Mouse (Mus musculus): ENCODE measurements around the gene Trim13. TPM values are rescaled to one million over a fixed set of nuclear protein-coding genes. Genes with fewer than 3 reads are reported as not detected.
"Not testable (repeated sequence)": the region's sequence is repeated elsewhere in the genome, so short reads cannot be mapped to it uniquely, and the experiment has no call there.

Gene Trim13
- polyA plus RNA-seq, 1 experiment from 2014 or later: 26.9 TPM

- no peaks in the 10 kb centered on the region for H3K27me3 ChIP-seq
Observed at GRCm38 (mm10) chr14:61589288-61590065, 8.6 kb upstream of the Trim13 start.

GRCm38 (mm10) chr14:61596719-61597426 lies 1.2 kb upstream of the Trim13 start:
- no peak overlapping the region for H3K4me2 ChIP-seq (replicated peaks)
- no peak for ATAC-seq (ENCODE audit: insufficient number of reproducible peaks, insufficient read depth, low FRiP score, low TSS enrichment)
- H3K4me3 ChIP-seq: no peak overlapping the region
- no peaks in the 10 kb centered on the region for H3K9me3 ChIP-seq
- H3K4me1 ChIP-seq: peaks cover 16% of the 10 kb centered on the region
- H3K9ac ChIP-seq: no peak overlapping the region
- no peaks in the 10 kb centered on the region for H3K36me3 ChIP-seq
- WGBS: 84% methylated on average over 9 of the region's 9 CpGs
- no peaks in the 10 kb centered on the region for H3K27me3 ChIP-seq
- H3K27ac ChIP-seq: no peak overlapping the region

More at GRCm38 (mm10) chr14:61589288-61590065, 8.6 kb upstream of the Trim13 start:
- Histone ChIP-seq H3K27ac (no peak overlapping the region), H3K9me3 (no peaks in the 10 kb centered on the region), H3K4me3 (no peak overlapping the region), H3K36me3 (no peaks in the 10 kb centered on the region), H3K9ac (no peak overlapping the region), H3K4me2 (replicated peaks) (no peak overlapping the region), H3K4me1 (no peaks in the 10 kb centered on the region)
- 74% methylated on average over 4 of the region's 4 CpGs for WGBS
- ATAC-seq (ENCODE audit: insufficient number of reproducible peaks, insufficient read depth, low FRiP score, low TSS enrichment): no peak

DNA sequence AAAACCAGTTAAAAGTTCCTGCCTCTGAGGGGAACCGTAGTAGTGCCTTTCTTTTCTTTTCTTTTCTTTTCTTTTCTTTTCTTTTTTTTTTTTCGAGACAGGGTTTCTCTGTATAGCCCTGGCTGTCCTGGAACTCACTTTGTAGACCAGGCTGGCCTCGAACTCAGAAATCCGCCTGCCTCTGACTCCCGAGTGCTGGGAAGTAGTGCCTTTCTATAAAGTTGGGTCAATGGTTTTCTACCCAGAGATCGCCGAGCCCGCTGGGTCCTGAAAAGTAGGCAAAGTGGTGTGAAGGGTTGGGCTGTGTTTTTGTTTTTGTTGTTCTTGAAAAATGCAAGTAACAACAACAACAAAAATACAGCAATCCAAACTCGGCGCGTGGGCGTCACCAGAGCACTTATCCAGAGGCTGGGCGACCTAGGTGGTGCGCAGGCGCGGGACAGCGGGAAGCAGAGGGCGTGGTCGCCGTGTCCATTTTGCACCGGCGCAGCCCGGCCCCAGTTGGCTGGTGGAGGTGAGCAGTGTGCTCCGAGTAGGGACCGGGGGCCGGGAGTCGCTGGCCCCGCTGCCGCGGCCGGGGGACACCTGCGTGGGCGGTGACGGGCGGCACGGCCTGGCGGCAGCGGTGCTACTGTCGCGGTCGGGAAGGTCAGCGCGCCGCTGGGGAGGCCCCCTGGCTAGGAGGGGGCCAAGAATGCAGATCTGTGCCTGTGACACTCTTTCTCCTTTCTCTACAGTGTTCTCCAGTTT lies 1.2 kb downstream of the Trim13 start:
- ATAC-seq (ENCODE audit: insufficient number of reproducible peaks, insufficient read depth, low FRiP score, low TSS enrichment): peak; percentile 91
- Histone ChIP-seq H3K9me3 (no peaks in the 10 kb centered on the region), H3K9ac (peak overlapping the region; percentile 82), H3K4me3 (peak overlapping the region; percentile 85), H3K4me2 (replicated peaks) (peak overlapping the region; percentile 50), H3K4me1 (peaks cover 17% of the 10 kb centered on the region), H3K27ac (peak overlapping the region; percentile 80), H3K36me3 (peaks cover 6% of the 10 kb centered on the region; the same call in 1 of the 2 replicates), H3K27me3 (no peaks in the 10 kb centered on the region)
- WGBS: 6% methylated on average over 44 of the region's 44 CpGs

DNA sequence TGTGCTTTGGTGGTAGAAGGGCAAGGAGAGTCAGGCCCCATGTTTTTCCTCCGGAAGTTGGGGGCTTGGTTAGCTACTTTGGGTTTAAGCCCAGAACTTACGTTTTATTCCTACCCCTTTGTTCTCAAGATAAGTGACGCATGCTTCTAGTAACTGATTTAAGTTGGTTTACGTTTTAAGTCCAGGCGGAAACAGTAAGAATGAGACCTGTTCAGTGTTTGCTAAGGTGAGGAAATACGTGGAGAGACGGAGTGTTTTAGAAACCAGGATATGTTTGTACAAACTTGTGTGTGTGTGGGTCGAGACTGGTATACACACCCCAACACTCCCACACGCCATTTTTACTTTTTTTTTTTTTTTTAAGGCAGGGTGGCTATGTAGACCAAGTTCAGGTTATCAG lies 3.3 kb downstream of the Trim13 start:
- Histone ChIP-seq H3K27ac (no peak overlapping the region), H3K4me1 (peaks cover 17% of the 10 kb centered on the region), H3K4me2 (replicated peaks) (no peak overlapping the region; the same call in 1 of the 2 replicates), H3K36me3 (peaks cover 22% of the 10 kb centered on the region), H3K4me3 (no peak overlapping the region), H3K9me3 (no peaks in the 10 kb centered on the region), H3K9ac (no peak overlapping the region), H3K27me3 (no peaks in the 10 kb centered on the region)
- WGBS: 86% methylated on average over 9 of the region's 9 CpGs
- ATAC-seq (ENCODE audit: insufficient number of reproducible peaks, insufficient read depth, low FRiP score, low TSS enrichment): no peak

GRCm38 (mm10) chr14:61603069-61603755 lies 5.2 kb downstream of the Trim13 start:
- no peak for ATAC-seq (ENCODE audit: insufficient number of reproducible peaks, insufficient read depth, low FRiP score, low TSS enrichment)
- Histone ChIP-seq H3K9ac (no peak overlapping the region), H3K4me1 (peaks cover 17% of the 10 kb centered on the region), H3K36me3 (peaks cover 25% of the 10 kb centered on the region), H3K4me2 (replicated peaks) (no peak overlapping the region), H3K27ac (no peak overlapping the region), H3K9me3 (no peaks in the 10 kb centered on the region), H3K27me3 (no peaks in the 10 kb centered on the region), H3K4me3 (no peak overlapping the region)
- 79% methylated on average over 8 of the region's 8 CpGs for WGBS

- Histone ChIP-seq H3K4me3 (no peak overlapping the region), H3K27ac (no peak overlapping the region), H3K4me2 (replicated peaks) (no peak overlapping the region), H3K4me1 (peaks cover 17% of the 10 kb centered on the region), H3K9me3 (no peaks in the 10 kb centered on the region), H3K27me3 (no peaks in the 10 kb centered on the region), H3K9ac (no peak overlapping the region), H3K36me3 (peaks cover 25% of the 10 kb centered on the region)
- no peak for ATAC-seq (ENCODE audit: insufficient number of reproducible peaks, insufficient read depth, low FRiP score, low TSS enrichment)
- 71% methylated on average over 3 of the region's 3 CpGs for WGBS
Observed at GRCm38 (mm10) chr14:61604081-61604480, 6.0 kb downstream of the Trim13 start.

DNA sequence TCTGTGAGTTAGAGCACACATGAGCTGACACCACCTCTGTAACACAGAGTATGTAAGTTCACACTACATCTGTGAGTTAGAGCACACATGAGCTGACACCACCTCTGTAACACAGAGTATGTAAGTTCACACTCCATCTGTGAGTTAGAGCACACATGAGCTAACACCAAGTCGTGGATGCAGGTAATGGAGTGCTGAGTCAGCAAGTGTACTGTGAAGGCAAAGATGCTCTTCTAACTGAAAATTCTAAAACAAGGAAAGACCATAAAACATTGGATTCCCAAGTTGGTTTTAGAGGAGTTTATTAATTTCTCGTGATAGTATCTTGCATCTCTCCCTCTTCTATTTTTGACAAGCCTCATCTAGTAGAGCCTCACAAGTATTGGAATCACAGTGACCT lies 8.0 kb downstream of the Trim13 start:
- not testable (repeated sequence) for H3K27me3 ChIP-seq; ATAC-seq (ENCODE audit: insufficient number of reproducible peaks, insufficient read depth, low FRiP score, low TSS enrichment); H3K9me3 ChIP-seq; H3K4me1 ChIP-seq; H3K4me2 ChIP-seq (replicated peaks); H3K4me3 ChIP-seq; H3K9ac ChIP-seq; H3K27ac ChIP-seq
- WGBS: 91% methylated on average over 2 of the region's 2 CpGs
- peaks cover 25% of the 10 kb centered on the region for H3K36me3 ChIP-seq

GRCm38 (mm10) chr14:61607157-61607556 lies 9.1 kb downstream of the Trim13 start, which contains the start of gene Kcnrg:
Gene Kcnrg (plus strand): TSS chr14:61607457.
- Histone ChIP-seq H3K9ac (no peak within 1 kb of the TSS), H3K27ac (no peak within 1 kb of the TSS), H3K4me1 (no peaks in the 10 kb centered on the region), H3K36me3 (peaks cover 25% of the 10 kb centered on the region), H3K4me3 (no peak within 1 kb of the TSS), H3K4me2 (replicated peaks) (no peak within 1 kb of the TSS), H3K9me3 (no peaks in the 10 kb centered on the region), H3K27me3 (no peaks in the 10 kb centered on the region)
- WGBS: 83% methylated on average over 3 of the region's 3 CpGs
- no peak for ATAC-seq (ENCODE audit: insufficient number of reproducible peaks, insufficient read depth, low FRiP score, low TSS enrichment)

- Histone ChIP-seq H3K4me1 (no peaks in the 10 kb centered on the region), H3K36me3 (no peaks in the 10 kb centered on the region), H3K27ac (no peak overlapping the region), H3K27me3 (no peaks in the 10 kb centered on the region), H3K9me3 (no peaks in the 10 kb centered on the region), H3K4me2 (replicated peaks) (no peak overlapping the region), H3K4me3 (no peak overlapping the region), H3K9ac (no peak overlapping the region)
- WGBS: 96% methylated on average over 5 of the region's 5 CpGs
- no peak for ATAC-seq (ENCODE audit: insufficient number of reproducible peaks, insufficient read depth, low FRiP score, low TSS enrichment)
Observed at GRCm38 (mm10) chr14:61611766-61612165, 13.7 kb downstream of the Trim13 start.

DNA sequence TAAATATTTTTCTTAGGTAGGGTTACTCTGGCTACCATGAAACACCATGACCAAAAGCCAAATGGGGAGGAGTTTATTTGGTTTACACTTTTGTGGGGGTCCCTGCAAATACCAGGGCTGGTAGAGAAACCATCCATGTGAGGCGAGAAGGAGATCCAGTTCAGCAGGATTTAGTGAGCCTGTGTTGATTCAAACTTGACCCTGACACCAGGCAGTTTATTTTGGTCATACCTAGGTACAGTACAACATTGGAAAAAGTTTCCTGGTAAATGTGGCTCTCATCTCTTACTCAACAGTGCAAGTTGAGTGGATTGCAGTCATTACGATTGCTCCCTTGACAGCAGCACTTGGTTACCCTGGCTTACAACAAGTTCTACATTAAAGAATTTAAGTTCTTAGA lies 15.3 kb downstream of the Trim13 start:
- Histone ChIP-seq H3K9ac (no peak overlapping the region), H3K9me3 (no peaks in the 10 kb centered on the region), H3K4me1 (no peaks in the 10 kb centered on the region), H3K27ac (no peak overlapping the region), H3K27me3 (no peaks in the 10 kb centered on the region), H3K4me2 (replicated peaks) (no peak overlapping the region), H3K36me3 (no peaks in the 10 kb centered on the region), H3K4me3 (no peak overlapping the region)
- WGBS: 84% methylated on average over 2 of the region's 2 CpGs
- ATAC-seq (ENCODE audit: insufficient number of reproducible peaks, insufficient read depth, low FRiP score, low TSS enrichment): no peak

DNA sequence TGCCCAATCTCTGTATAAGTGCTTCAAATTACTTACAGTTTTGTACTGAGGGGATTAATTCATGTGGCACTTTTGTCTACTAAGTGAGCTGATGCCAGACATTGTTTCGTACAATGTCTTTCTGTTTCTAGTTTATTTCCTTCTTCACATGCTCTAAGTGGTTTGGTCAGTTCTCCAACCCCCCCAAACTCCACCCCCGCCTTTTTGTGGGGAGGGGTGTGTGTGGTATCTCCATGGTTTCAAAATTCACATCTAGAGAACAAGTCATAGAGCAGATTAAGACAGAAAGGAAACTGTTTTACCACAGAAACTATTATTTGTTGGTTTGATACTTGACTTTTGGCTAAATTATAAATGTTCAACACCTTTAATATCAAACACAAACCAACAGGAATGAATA lies 22.3 kb downstream of the Trim13 start:
- H3K9me3 ChIP-seq: no peaks in the 10 kb centered on the region
- H3K27ac ChIP-seq: no peak overlapping the region
- H3K4me1 ChIP-seq: no peaks in the 10 kb centered on the region
- 86% methylated on average over 2 of the region's 2 CpGs for WGBS
- H3K4me3 ChIP-seq: no peak overlapping the region
- H3K36me3 ChIP-seq: peaks cover 6% of the 10 kb centered on the region; the same call in 1 of the 2 replicates
- no peaks in the 10 kb centered on the region for H3K27me3 ChIP-seq
- H3K4me2 ChIP-seq (replicated peaks): no peak overlapping the region
- ATAC-seq (ENCODE audit: insufficient number of reproducible peaks, insufficient read depth, low FRiP score, low TSS enrichment): no peak
- H3K9ac ChIP-seq: no peak overlapping the region

Measured in embryonic facial prominence, embryonic 12.5 days (tissue).